Comparison of ENCODE assay signal across 24 mouse cellular contexts in the genomic region with DNA sequence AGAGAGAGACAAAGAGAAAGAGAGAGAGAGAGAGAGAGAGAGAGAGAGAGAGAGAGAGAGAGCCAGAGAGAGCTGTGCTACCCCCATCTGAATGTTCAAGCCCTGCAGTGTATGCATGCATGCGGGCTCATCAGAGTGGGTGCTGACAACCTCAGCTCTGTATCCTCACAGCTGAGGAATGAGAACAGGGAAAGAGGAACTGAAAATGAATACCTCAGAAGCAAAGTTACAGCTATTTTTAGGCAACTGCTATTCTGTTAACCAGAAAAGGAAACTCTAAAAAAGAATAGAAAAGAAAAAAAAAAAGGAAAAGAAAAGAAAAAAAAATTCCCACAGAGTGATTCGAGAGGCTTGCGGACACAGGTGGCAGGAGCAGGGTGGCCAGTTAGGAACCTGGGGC.
A peak's percentile ranks its signal among the peaks of the same experiment; 100 is the strongest.
DNase-seq lines count a peak whose midpoint lies in the region; ATAC-seq and TF ChIP-seq lines count a peak whose summit lies in the region.
"Had no signal": no experiment of that assay in that cellular context is flagged by ENCODE, and none has a peak within 500 bp of the region (broad histone marks: within the 10 kb centered on the region; RNA-seq: fewer than 3 reads in every experiment).

No protein-coding gene starts in this region.

- peaks cover 30% of the 10 kb centered on the region for H3K4me1 ChIP-seq in forebrain, embryonic 15.5 days
- peaks cover 4% of the 10 kb centered on the region for H3K4me1 ChIP-seq in forebrain, embryonic 14.5 days (ENCODE audit: control insufficient read depth, insufficient read depth, low read length)
- peaks cover 40% of the 10 kb centered on the region for H3K4me1 ChIP-seq in cortical plate, adult 2 months (ENCODE audit: control insufficient read depth, insufficient read depth, low read length)
- no peaks in the 10 kb centered on the region for H3K4me1 ChIP-seq in kidney, embryonic 14.5 days (ENCODE audit: control insufficient read depth, insufficient read depth, low read length)
- H3K4me1 ChIP-seq: embryonic facial prominence, embryonic 15.5 days; heart, embryonic 12.5 days; hindbrain, embryonic 12.5 days; lung, embryonic 15.5 days; neural tube, embryonic 12.5 days had no signal

- H3K27me3 ChIP-seq in forebrain, embryonic 15.5 days = no peaks in the 10 kb centered on the region
- H3K27me3 ChIP-seq in forebrain, embryonic 14.5 days (replicated peaks; ENCODE audit: control insufficient read depth, insufficient read depth, low read length) = no peaks in the 10 kb centered on the region
- no peaks in the 10 kb centered on the region for H3K27me3 ChIP-seq in kidney, embryonic 14.5 days (ENCODE audit: control insufficient read depth, insufficient read depth, low read length)
- H3K27me3 ChIP-seq: embryonic facial prominence, embryonic 15.5 days; hindbrain, embryonic 12.5 days; lung, embryonic 15.5 days; midbrain, embryonic 13.5 days; neural tube, embryonic 12.5 days had no signal

- no peak overlapping the region for H3K9ac ChIP-seq in forebrain, embryonic 15.5 days (replicated peaks)
- H3K9ac ChIP-seq in forebrain, embryonic 14.5 days (ENCODE audit: low read length) = no peak overlapping the region
- H3K9ac ChIP-seq in kidney, embryonic 14.5 days (ENCODE audit: low read depth, low read length) = no peak overlapping the region
- H3K9ac ChIP-seq: embryonic facial prominence, embryonic 15.5 days; heart, embryonic 12.5 days; hindbrain, embryonic 12.5 days; liver, embryonic 14.5 days; lung, embryonic 15.5 days; midbrain, embryonic 13.5 days; neural tube, embryonic 12.5 days had no signal

- H3K4me2 ChIP-seq in forebrain, embryonic 15.5 days (replicated peaks) = no peak overlapping the region
- H3K4me2 ChIP-seq in forebrain, embryonic 14.5 days (ENCODE audit: low read length) = no peak overlapping the region
- H3K4me2 ChIP-seq in kidney, embryonic 14.5 days (replicated peaks; ENCODE audit: low read depth, low read length) = no peak overlapping the region
- H3K4me2 ChIP-seq: embryonic facial prominence, embryonic 15.5 days; heart, embryonic 12.5 days; hindbrain, embryonic 12.5 days; lung, embryonic 15.5 days; midbrain, embryonic 13.5 days; neural tube, embryonic 12.5 days had no signal

- 80% methylated on average over 3 of the region's 3 CpGs for WGBS in forebrain, embryonic 15.5 days
- WGBS in forebrain, embryonic 14.5 days = 87% methylated on average over 3 of the region's 3 CpGs
- WGBS in kidney, embryonic 14.5 days = 88% methylated on average over 3 of the region's 3 CpGs

- 0 out of 2 replicates have a peak overlapping the region, but pooled peaks have one; percentile 74 for H3K27ac ChIP-seq in forebrain, embryonic 15.5 days (replicated peaks)
- no peak overlapping the region for H3K27ac ChIP-seq in forebrain, embryonic 14.5 days (ENCODE audit: low read depth, low read length)
- peak overlapping the region; percentile 69 for H3K27ac ChIP-seq in left cerebral cortex, adult 2 months
- peak overlapping the region; percentile 91 for H3K27ac ChIP-seq in cortical plate, adult 2 months (ENCODE audit: insufficient read depth, low read length)
- H3K27ac ChIP-seq in kidney, embryonic 14.5 days (ENCODE audit: low read depth, low read length) = no peak overlapping the region
- H3K27ac ChIP-seq: embryonic facial prominence, embryonic 15.5 days; gastrocnemius, adult 2 months; hindbrain, embryonic 12.5 days; liver, embryonic 14.5 days; lung, embryonic 15.5 days; midbrain, embryonic 13.5 days; neural tube, embryonic 12.5 days had no signal

- intact Hi-C loops in left cerebral cortex, adult 2 months (cut with DNase I) = no loop called here

- no peaks in the 10 kb centered on the region for H3K36me3 ChIP-seq in forebrain, embryonic 15.5 days
- H3K36me3 ChIP-seq in forebrain, embryonic 14.5 days (ENCODE audit: control insufficient read depth, insufficient read depth, low read length) = no peaks in the 10 kb centered on the region
- no peaks in the 10 kb centered on the region for H3K36me3 ChIP-seq in kidney, embryonic 14.5 days (ENCODE audit: control insufficient read depth, insufficient read depth, low read length)
- H3K36me3 ChIP-seq: embryonic facial prominence, embryonic 15.5 days; heart, embryonic 12.5 days; hindbrain, embryonic 12.5 days; lung, embryonic 15.5 days; midbrain, embryonic 13.5 days; neural tube, embryonic 12.5 days had no signal

- DNase-seq in forebrain, embryonic 14.5 days (ENCODE audit: low spot score) = no peak
- DNase-seq in left cerebral cortex, adult 2 months (ENCODE audit: extremely low spot score in 1 of 2, low spot score in 2 of 2) = no peak
- DNase-seq in left cerebral cortex, adult 8-10 months (ENCODE audit: low spot score in 2 of 2) = no peak
- peak; percentile 83 for DNase-seq in telencephalon, adult 2 months (ENCODE audit: low read depth, low spot score)
- DNase-seq: adrenal gland, adult 8-10 months; cerebellum, postnatal 10 days; embryo, embryonic 11 days; gastrocnemius, adult 2 months; heart, postnatal 14 days; kidney, adult 2 months; kidney, postnatal 14 days; right cerebral cortex, postnatal 14 days; thymus, postnatal 25 days had no signal

- TF ChIP-seq POLR2A in cortical plate, adult 2 months (IDR thresholded peaks at IDR 0.05; ENCODE audit: extremely low read depth, insufficient read depth, low read length) = 0 out of 2 replicates have a peak, but pooled peaks have one; percentile 20

- no peak for ATAC-seq in forebrain, embryonic 15.5 days (replicated peaks)
- ATAC-seq in forebrain, embryonic 14.5 days = no peak
- ATAC-seq in kidney, embryonic 14.5 days (ENCODE audit: low FRiP score, low TSS enrichment) = no peak
- ATAC-seq: inflammation-experienced regulatory T-cells, adult 6 months; midbrain, embryonic 13.5 days had no signal

- no peaks in the 10 kb centered on the region for H3K9me3 ChIP-seq in forebrain, embryonic 15.5 days
- no peaks in the 10 kb centered on the region for H3K9me3 ChIP-seq in forebrain, embryonic 14.5 days (replicated peaks; ENCODE audit: control insufficient read depth, low read length)
- H3K9me3 ChIP-seq in kidney, embryonic 14.5 days (ENCODE audit: control insufficient read depth, low read length) = no peaks in the 10 kb centered on the region
- H3K9me3 ChIP-seq: embryonic facial prominence, embryonic 15.5 days; heart, embryonic 12.5 days; hindbrain, embryonic 12.5 days; lung, embryonic 15.5 days; midbrain, embryonic 13.5 days; neural tube, embryonic 12.5 days had no signal

- no peak overlapping the region for H3K4me3 ChIP-seq in forebrain, embryonic 15.5 days
- no peak overlapping the region for H3K4me3 ChIP-seq in forebrain, embryonic 14.5 days (ENCODE audit: low read depth, low read length)
- no peak overlapping the region for H3K4me3 ChIP-seq in left cerebral cortex, adult 2 months
- no peak overlapping the region for H3K4me3 ChIP-seq in cortical plate, adult 2 months (ENCODE audit: insufficient read depth, low read length)
- no peak overlapping the region for H3K4me3 ChIP-seq in kidney, embryonic 14.5 days (ENCODE audit: low read length)
- H3K4me3 ChIP-seq: embryonic facial prominence, embryonic 15.5 days; gastrocnemius, adult 2 months; heart, embryonic 12.5 days; hindbrain, embryonic 12.5 days; lung, embryonic 15.5 days; midbrain, embryonic 13.5 days; neural tube, embryonic 12.5 days had no signal

- no peak for TF ChIP-seq CTCF in left cerebral cortex, adult 2 months (IDR thresholded peaks at IDR 0.05)
- TF ChIP-seq CTCF in cortical plate, adult 2 months (IDR thresholded peaks at IDR 0.05; ENCODE audit: extremely low read depth, insufficient read depth, low read length) = no peak

Comparison
In these comparisons a context has a peak if more than half of its experiments do, and no peak if none do; other contexts are left out.
1. H3K27ac ChIP-seq: peak in forebrain, embryonic 15.5 days (single experiment), left cerebral cortex, adult 2 months (single experiment) and cortical plate, adult 2 months (single experiment); none in forebrain, embryonic 14.5 days (single experiment) and kidney, embryonic 14.5 days (single experiment).